Mouse (Mus musculus) MEL (cell line): ENCODE data around the gene Krtap5-4.
"Not testable (repeated sequence)": the region's sequence is repeated elsewhere in the genome, so short reads cannot be mapped to it uniquely, and the experiment has no call there.

Experiments used
- CTCF ChIP-seq, 3 experiments: IDR thresholded peaks in 2 of 3; conservative IDR thresholded peaks in 1 of 3; 2 replicates each; pipeline ENCODE4 v1.5.1; 2011 to 2012; ENCODE audit warnings: low read length in 3 of 3, low read depth in 2 of 3, mild to moderate bottlenecking in 2 of 3, improper control_type of control experiment in 1 of 3, inconsistent platforms in 1 of 3, mixed read lengths in 1 of 3, moderate library complexity in 1 of 3; ENCODE audit not compliant: control insufficient read depth in 1 of 3, insufficient read depth in 1 of 3, poor library complexity in 1 of 3, severe bottlenecking in 1 of 3
- EP300 ChIP-seq, 2 experiments: IDR thresholded peaks; 2 replicates each; pipeline ENCODE4 v1.6.1; 2011; ENCODE audit warnings: improper control_type of control experiment in 2 of 2, low read length in 2 of 2, low read depth in 1 of 2, mild to moderate bottlenecking in 1 of 2
- MAFK ChIP-seq: IDR thresholded peaks from 2 replicates; pipeline ENCODE4 v1.6.1; 2011; ENCODE audit warnings: low read depth, mild to moderate bottlenecking, low read length, improper control_type of control experiment, borderline replicate concordance
- POLR2A ChIP-seq, 2 experiments: IDR thresholded peaks; 2 replicates each; pipeline ENCODE4 v1.6.1; 2011 to 2012; ENCODE audit warnings: low read length in 2 of 2, mild to moderate bottlenecking in 2 of 2, control low read depth in 1 of 2, improper control_type of control experiment in 1 of 2, low read depth in 1 of 2, moderate library complexity in 1 of 2; ENCODE audit not compliant: control insufficient read depth in 1 of 2, insufficient read depth in 1 of 2, poor library complexity in 1 of 2
- POLR2AphosphoS2 ChIP-seq: IDR thresholded peaks from 2 replicates; pipeline ENCODE4 v1.6.1; 2011; ENCODE audit warnings: low read length, improper control_type of control experiment
- POLR2AphosphoS5 ChIP-seq: IDR thresholded peaks from 2 replicates; pipeline ENCODE4 v1.6.1; 2012; ENCODE audit warnings: low read depth, borderline replicate concordance, mild to moderate bottlenecking, inconsistent platforms, low read length, moderate library complexity, mixed read lengths
- RCOR1 ChIP-seq: IDR thresholded peaks from 2 replicates; pipeline ENCODE4 v1.6.1; 2012; ENCODE audit warnings: low read depth, mild to moderate bottlenecking, inconsistent platforms, low read length, improper control_type of control experiment
- TAL1 ChIP-seq: IDR thresholded peaks from 2 replicates; pipeline ENCODE4 v1.6.1; 2012; ENCODE audit warnings: mild to moderate bottlenecking, inconsistent platforms, low read length, moderate library complexity, mixed read lengths
- ZMIZ1 ChIP-seq: IDR thresholded peaks from 2 replicates; pipeline ENCODE4 v1.6.1; 2012; ENCODE audit warnings: low read depth, mild to moderate bottlenecking, inconsistent platforms, low read length, improper control_type of control experiment, moderate library complexity

- not testable (repeated sequence) for TF ChIP-seq MAFK; RCOR1; POLR2AphosphoS5; POLR2AphosphoS2; CTCF (IDR thresholded peaks at IDR 0.05 in 2 of 3, conservative IDR thresholded peaks at IDR 0.05 in 1 of 3; ENCODE audit: control insufficient read depth in 1 of 3, insufficient read depth in 1 of 3, low read depth in 2 of 3, low read length in 3 of 3, poor library complexity in 1 of 3, severe bottlenecking in 1 of 3); TAL1; ZMIZ1; POLR2A (IDR thresholded peaks at IDR 0.05; ENCODE audit: control insufficient read depth in 1 of 2, insufficient read depth in 1 of 2, low read depth in 1 of 2, low read length in 2 of 2, poor library complexity in 1 of 2); EP300 (IDR thresholded peaks at IDR 0.05; ENCODE audit: low read depth in 1 of 2, low read length in 2 of 2)
Observed at GRCm38 (mm10) chr7:142296108-142296507, 7.2 kb upstream of the Krtap5-4 start.
